ENCODE assay signal across 9 mouse cellular contexts in the genomic region with DNA sequence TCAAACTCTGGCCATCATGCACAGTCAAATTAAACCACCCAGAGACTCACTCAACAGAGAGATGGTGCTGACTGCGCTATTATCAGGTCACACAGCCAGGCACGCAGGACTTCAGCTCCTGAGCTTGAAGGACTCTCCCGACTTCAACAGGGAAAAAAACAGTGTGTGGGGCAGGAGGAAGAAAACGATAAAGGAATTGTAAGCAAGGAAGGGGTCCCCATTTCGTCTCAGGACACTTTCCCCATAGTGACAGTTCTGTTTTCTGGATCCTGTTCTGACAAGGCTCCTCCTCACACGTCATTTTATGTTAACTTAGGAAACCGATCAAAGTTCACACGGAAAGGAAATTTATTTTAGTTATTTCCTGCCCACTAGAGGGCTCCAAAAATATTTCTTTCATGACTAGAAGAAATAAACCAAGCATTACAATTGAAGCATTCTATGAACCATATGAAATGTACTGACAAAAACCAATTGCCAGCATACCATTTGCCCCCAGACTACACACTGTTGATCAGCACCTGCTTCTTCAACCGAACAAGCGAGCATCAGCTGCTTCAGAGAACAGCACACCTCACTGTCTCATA. TPM values are rescaled to one million over a fixed set of nuclear protein-coding genes. Genes with fewer than 3 reads are reported as not detected.
DNase-seq lines count a peak whose midpoint lies in the region; ATAC-seq and TF ChIP-seq lines count a peak whose summit lies in the region.
"Had no signal": no experiment of that assay in that cellular context is flagged by ENCODE, and none has a peak within 500 bp of the region (broad histone marks: within the 10 kb centered on the region; RNA-seq: fewer than 3 reads in every experiment).

No protein-coding gene starts in this region.

- peaks cover 28% of the 10 kb centered on the region for H3K4me1 ChIP-seq in heart, adult 2 months (ENCODE audit: control insufficient read depth, insufficient read depth, low read length)
- peaks cover 27% of the 10 kb centered on the region for H3K4me1 ChIP-seq in brown adipose tissue, adult 24 weeks (ENCODE audit: control insufficient read depth, insufficient read depth, insufficient read length, low read length)
- H3K4me1 ChIP-seq in liver, embryonic 13.5 days (replicated peaks): peaks cover 63% of the 10 kb centered on the region

- WGBS in heart, adult 2 months: 18% methylated on average over 10 of the region's 10 CpGs
- WGBS in liver, embryonic 13.5 days (ENCODE audit: insufficient replicate concordance): 26% methylated on average over 10 of the region's 10 CpGs

- no peak for TF ChIP-seq EP300 in heart, adult 2 months (IDR thresholded peaks at IDR 0.05; ENCODE audit: insufficient read depth, low read depth, low read length)

- H3K9ac ChIP-seq in heart, adult 2 months (ENCODE audit: low read depth, low read length): peak overlapping the region; percentile 5; the same call in 1 of the 2 replicates
- H3K9ac ChIP-seq in liver, embryonic 13.5 days: no peak overlapping the region

- no peaks in the 10 kb centered on the region for H3K27me3 ChIP-seq in heart, adult 2 months (ENCODE audit: control insufficient read depth, insufficient read depth, low read length)
- peaks cover 19% of the 10 kb centered on the region for H3K27me3 ChIP-seq in liver, embryonic 13.5 days

- intact Hi-C loops in heart, adult 2 months (cut with DNase I): loop anchor here (2.0 kb wide), 1 partner anchor 245 kb away; no protein-coding TSS in a partner anchor
- intact Hi-C loops in heart, postnatal 10 days (cut with DNase I): loop anchor here (2.0 to 5.0 kb wide), 3 partner anchors 161 to 245 kb away; no protein-coding TSS in a partner anchor

- peak overlapping the region; percentile 11; the same call in 1 of the 2 replicates for H3K27ac ChIP-seq in heart, adult 2 months
- peak overlapping the region; percentile 79 for H3K27ac ChIP-seq in brown adipose tissue, adult 24 weeks (replicated peaks; ENCODE audit: low read depth, low read length)
- H3K27ac ChIP-seq in liver, embryonic 13.5 days: no peak overlapping the region

- H3K36me3 ChIP-seq in heart, adult 2 months (ENCODE audit: control insufficient read depth, insufficient read depth, low read length): peaks cover 34% of the 10 kb centered on the region
- H3K36me3 ChIP-seq in liver, embryonic 13.5 days: no peaks in the 10 kb centered on the region

- no peaks in the 10 kb centered on the region for H3K9me3 ChIP-seq in liver, embryonic 13.5 days (replicated peaks)

- H3K4me2 ChIP-seq in liver, embryonic 13.5 days: 0 out of 2 replicates have a peak overlapping the region, but pooled peaks have one; percentile 21

- TF ChIP-seq CTCF in heart, adult 2 months (IDR thresholded peaks at IDR 0.05): peak; percentile 72

- H3K4me3 ChIP-seq in heart, adult 2 months: no peak overlapping the region
- H3K4me3 ChIP-seq in brown adipose tissue, adult 24 weeks (ENCODE audit: insufficient read depth, low read depth, low read length): peak overlapping the region; percentile 29
- H3K4me3 ChIP-seq in liver, embryonic 13.5 days (replicated peaks): no peak overlapping the region

- no peak for TF ChIP-seq POLR2A in heart, adult 2 months (IDR thresholded peaks at IDR 0.05; ENCODE audit: insufficient read depth, low read depth, low read length)

- ATAC-seq in liver, embryonic 13.5 days (ENCODE audit: low read depth): no peak

- H3K79me2 ChIP-seq in heart, adult 2 months (replicated peaks; ENCODE audit: control insufficient read depth, insufficient read depth, low read length): peaks cover 14% of the 10 kb centered on the region

- DNase-seq in heart, adult 2 months: no peak
- DNase-seq in heart, postnatal 10 days: no peak
- peak; percentile 75 for DNase-seq in 3T3-L1 (ENCODE audit: low read depth, low spot score)
- no peak for DNase-seq in liver, embryonic 13.5 days
- DNase-seq in urinary bladder, postnatal 10 days (ENCODE audit: low spot score): no peak
- DNase-seq in spleen, postnatal 14 days (ENCODE audit: low spot score in 2 of 2): no peak
- DNase-seq in cerebellum, adult 18-20 months: no peak
- DNase-seq: left cerebral cortex, postnatal 4 days had no signal

RNA-seq across cellular contexts. Expression of gene Ubl3, which starts 4.6 kb away (rescaled TPM):
- total RNA-seq in heart, adult 2 months (2021): 100 to 1,000 TPM in 1 of 2 experiments, 10 to 100 TPM in 1; 92.7 to 112 TPM
- 43.6 and 55.3 TPM in 2 replicates for polyA plus RNA-seq in heart, adult 2 months (2012; rRNA removed)
- 10 to 100 TPM; 80.1 to 96.8 TPM for total RNA-seq in heart, postnatal 10 days (2021)
- polyA plus RNA-seq in brown adipose tissue, adult 24 weeks (2012; ENCODE audit: insufficient read depth, insufficient read length, missing spikeins): 101 and 104 TPM in 2 replicates
- 18.5 and 21.0 TPM in 2 replicates for polyA plus RNA-seq in liver, embryonic 13.5 days (2015; fragmentation: Nextera tagmentation; extraction: Ambion mirVana)
